Mouse (Mus musculus) adipocyte (in vitro differentiated cells): ENCODE data around the gene Mogat1.
"Not testable (repeated sequence)": the region's sequence is repeated elsewhere in the genome, so short reads cannot be mapped to it uniquely, and the experiment has no call there.

Experiments used
- DNase-seq: peaks from one replicate; pipeline ENCODE4 v3.0.0-alpha.2; 2016; ENCODE audit warnings: low spot score

Gene Mogat1

DNA sequence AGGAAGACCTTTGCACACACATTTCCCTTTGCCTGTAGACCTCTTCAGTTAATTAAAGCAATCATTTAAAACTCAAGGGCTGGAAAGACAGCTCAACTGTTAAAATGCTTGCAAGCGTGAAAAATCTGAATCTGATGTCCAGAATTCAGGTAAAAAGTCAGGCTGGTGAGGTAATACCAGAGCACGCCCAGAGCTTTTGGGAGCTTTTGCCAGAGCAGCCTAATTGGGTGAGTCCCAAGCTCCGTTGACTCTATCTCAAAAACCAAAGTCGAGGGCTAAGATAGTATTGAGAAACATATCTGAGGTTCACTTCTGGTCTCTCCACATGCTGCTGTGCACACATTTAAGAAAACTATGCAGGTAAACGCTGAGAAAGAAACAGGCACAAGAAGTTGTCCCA is at the start of gene Mogat1:
Mogat1 (plus strand) TSS at position 130 of the 400 bp plus-strand sequence.
- peak; percentile 83 for DNase-seq

- no peak for DNase-seq
Measured at GRCm38 (mm10) chr1:78472441-78472840, 38.4 kb upstream of the Mogat1 start.

GRCm38 (mm10) chr1:78483430-78483829 is 27.4 kb upstream of the Mogat1 start:
- DNase-seq = no peak

GRCm38 (mm10) chr1:78484361-78484760 is 26.4 kb upstream of the Mogat1 start:
- no peak for DNase-seq

GRCm38 (mm10) chr1:78488427-78488751 is 22.4 kb upstream of the Mogat1 start:
- DNase-seq = no peak

- DNase-seq = peak; percentile 96
Measured at GRCm38 (mm10) chr1:78488752-78489492, 21.9 kb upstream of the Mogat1 start, which contains the start of gene Farsb. Farsb (minus strand) TSS chr1:78488897.

- DNase-seq = no peak
Measured at GRCm38 (mm10) chr1:78490143-78490542, 20.6 kb upstream of the Mogat1 start.

GRCm38 (mm10) chr1:78501036-78501435 is 9.8 kb upstream of the Mogat1 start:
- no peak for DNase-seq

GRCm38 (mm10) chr1:78501856-78502255 is 8.9 kb upstream of the Mogat1 start:
- DNase-seq = not testable (repeated sequence)

- no peak for DNase-seq
Measured at GRCm38 (mm10) chr1:78502527-78502926, 8.3 kb upstream of the Mogat1 start.

DNA sequence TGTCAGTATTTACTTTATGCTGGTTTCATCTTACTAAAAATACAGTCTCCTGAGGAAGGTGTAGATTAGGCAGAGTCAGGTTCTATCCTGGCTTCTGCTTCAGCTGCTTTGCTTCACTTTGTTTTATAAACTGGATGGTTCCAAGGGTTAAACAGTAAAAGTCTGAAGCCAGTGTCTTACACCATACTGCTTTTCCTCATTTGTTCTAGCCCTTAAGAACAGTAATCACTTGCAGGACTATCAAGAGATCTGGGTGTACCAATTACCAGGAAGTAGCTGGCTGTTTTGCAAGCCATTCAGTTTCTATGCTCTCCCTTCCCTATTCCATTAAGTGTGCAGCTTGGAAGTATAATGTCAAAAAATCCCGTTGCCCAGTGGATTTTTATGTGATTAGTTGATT is 3.7 kb upstream of the Mogat1 start:
- no peak for DNase-seq

GRCm38 (mm10) chr1:78511621-78512160 is 900 bp downstream of the Mogat1 start, which contains the start of gene BC035947:
BC035947 (minus strand) TSS chr1:78512158.
- DNase-seq = no peak

DNA sequence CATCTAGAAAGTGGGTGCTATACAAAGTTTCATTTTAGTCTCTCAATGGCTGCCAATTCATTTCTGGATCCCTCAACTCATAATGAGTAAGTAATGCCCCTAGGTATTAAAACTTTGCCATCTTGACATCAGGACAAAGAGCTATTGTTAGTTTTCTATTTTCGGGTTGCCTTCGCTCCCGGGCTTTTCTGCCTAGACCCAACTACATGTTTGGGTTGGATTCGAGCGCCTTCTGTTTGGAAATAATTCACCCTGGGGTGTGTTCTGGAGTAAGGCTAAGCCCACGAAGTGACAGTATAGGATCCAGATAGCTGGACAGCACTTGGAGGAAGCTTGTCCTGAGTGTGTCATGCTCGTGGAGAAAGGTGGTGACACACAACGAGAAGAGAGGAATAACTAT is 2.0 kb downstream of the Mogat1 start:
- DNase-seq = no peak

DNA sequence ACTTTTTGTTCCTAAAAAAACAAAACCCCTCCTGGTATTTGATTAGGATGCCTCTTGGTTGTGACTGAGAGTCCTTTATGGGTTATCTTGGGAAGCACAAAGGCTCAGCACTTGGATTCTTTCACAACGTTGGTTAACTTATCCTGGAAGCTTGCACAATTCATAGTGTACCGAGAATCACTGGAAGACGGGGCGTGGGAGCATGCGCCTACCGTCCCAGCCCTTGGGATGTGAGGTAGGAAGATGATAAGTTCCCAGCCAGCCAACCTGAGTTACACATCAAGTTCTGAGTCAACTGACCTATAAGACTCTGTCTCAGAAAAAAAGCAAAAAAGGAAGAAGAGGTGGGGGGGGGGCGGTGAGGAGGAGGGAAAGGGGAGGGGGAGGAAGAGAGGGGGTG is 8.1 kb downstream of the Mogat1 start:
- DNase-seq = no peak

GRCm38 (mm10) chr1:78525189-78525886 is 14.5 kb downstream of the Mogat1 start:
- peak; percentile 62 for DNase-seq

GRCm38 (mm10) chr1:78528356-78528755 is 17.6 kb downstream of the Mogat1 start:
- no peak for DNase-seq

GRCm38 (mm10) chr1:78529011-78529410 is 18.2 kb downstream of the Mogat1 start:
- no peak for DNase-seq

GRCm38 (mm10) chr1:78530500-78531215 is 19.9 kb downstream of the Mogat1 start:
- no peak for DNase-seq

- DNase-seq = no peak
Measured at GRCm38 (mm10) chr1:78532184-78532800, 21.5 kb downstream of the Mogat1 start.

- DNase-seq = no peak
Measured at GRCm38 (mm10) chr1:78534428-78535150, 23.8 kb downstream of the Mogat1 start.
